Mouse (Mus musculus) gastrocnemius, postnatal 14 days (tissue): Measurements from ENCODE around the gene Myod1. TPM values are rescaled to one million over a fixed set of nuclear protein-coding genes. Genes with fewer than 3 reads are reported as not detected.
A peak's percentile ranks its signal among the peaks of the same experiment; 100 is the strongest.

Experiments used
- DNase-seq: peaks from one replicate; pipeline ENCODE4 v3.0.0; 2021; ENCODE audit warnings: mixed read lengths
- intact Hi-C: fragments of 180-260 bp; cut with DNase I; formaldehyde crosslinking; loops from one replicate; pipeline ENCODE4 v1.15.1; 2025; ENCODE audit warnings: low total_unique reads
- long read RNA-seq, 2 experiments: library from polyadenylated mRNA; stranded (forward); transcript quantifications; one replicate each; pipeline ENCODE4 v2.0.0; 2021
- total RNA-seq, 2 experiments: library from RNA; stranded (reverse); gene quantifications; 2 replicates each; pipeline ENCODE4 v1.2.3; 2021

The Myod1 gene
- 10 to 100 TPM; 24.3 to 30.6 TPM for total RNA-seq
- long read RNA-seq, experiment 1, transcript Myod1-201 (3 exons, 1,861 nt), result major isoform, 27 of 30 reads
- long read RNA-seq, experiment 1, partial matches to known transcripts, result 0 of 30 reads
- long read RNA-seq, experiment 1, other reads (novel, unspliced or antisense), result 3 of 30 reads
- long read RNA-seq, experiment 2, transcript Myod1-201 (3 exons, 1,861 nt), result major isoform, 46 of 48 reads
- long read RNA-seq, experiment 2, partial matches to known transcripts, result 2 of 48 reads
- long read RNA-seq, experiment 2, other reads (novel, unspliced or antisense), result 0 of 48 reads

DNA sequence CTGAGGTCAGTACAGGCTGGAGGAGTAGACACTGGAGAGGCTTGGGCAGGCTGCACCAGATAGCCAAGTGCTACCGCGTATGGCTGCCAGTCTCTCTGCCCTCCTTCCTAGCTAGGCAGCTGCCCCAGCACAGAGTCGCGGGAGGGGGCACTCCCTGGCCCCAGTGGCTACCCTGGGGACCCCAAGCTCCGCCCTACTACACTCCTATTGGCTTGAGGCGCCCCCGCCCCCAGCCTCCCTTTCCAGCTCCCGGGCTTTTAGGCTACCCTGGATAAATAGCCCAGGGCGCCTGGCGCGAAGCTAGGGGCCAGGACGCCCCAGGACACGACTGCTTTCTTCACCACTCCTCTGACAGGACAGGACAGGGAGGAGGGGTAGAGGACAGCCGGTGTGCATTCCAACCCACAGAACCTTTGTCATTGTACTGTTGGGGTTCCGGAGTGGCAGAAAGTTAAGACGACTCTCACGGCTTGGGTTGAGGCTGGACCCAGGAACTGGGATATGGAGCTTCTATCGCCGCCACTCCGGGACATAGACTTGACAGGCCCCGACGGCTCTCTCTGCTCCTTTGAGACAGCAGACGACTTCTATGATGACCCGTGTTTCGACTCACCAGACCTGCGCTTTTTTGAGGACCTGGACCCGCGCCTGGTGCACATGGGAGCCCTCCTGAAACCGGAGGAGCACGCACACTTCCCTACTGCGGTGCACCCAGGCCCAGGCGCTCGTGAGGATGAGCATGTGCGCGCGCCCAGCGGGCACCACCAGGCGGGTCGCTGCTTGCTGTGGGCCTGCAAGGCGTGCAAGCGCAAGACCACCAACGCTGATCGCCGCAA is at the start of gene Myod1:
TSS of gene Myod1 (plus strand) at position 303 of the 836 bp plus-strand sequence.
- DNase-seq, result peak; percentile 88
- intact Hi-C loops, result no loop called here

DNA sequence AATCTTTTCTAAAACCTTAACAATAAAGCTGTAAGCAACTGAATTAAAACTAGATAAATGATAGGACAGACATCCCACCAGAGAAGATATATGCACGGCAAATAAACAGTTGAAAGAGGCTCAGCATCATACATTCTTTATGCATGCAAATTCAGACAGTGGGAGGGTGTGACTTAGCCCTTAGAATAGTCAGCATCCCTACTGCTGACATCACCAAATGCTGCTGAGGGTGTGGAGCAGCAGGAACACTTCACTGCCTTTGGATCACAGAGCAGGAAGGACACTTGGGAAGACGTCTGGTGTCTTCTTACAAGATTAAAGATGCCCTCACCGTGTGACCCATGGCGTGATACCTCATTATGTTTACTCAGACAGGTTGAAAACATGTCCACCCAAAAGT is 48.4 kb upstream of the Myod1 start:
- DNase-seq, result no peak
- intact Hi-C loops, result no loop called here

DNA sequence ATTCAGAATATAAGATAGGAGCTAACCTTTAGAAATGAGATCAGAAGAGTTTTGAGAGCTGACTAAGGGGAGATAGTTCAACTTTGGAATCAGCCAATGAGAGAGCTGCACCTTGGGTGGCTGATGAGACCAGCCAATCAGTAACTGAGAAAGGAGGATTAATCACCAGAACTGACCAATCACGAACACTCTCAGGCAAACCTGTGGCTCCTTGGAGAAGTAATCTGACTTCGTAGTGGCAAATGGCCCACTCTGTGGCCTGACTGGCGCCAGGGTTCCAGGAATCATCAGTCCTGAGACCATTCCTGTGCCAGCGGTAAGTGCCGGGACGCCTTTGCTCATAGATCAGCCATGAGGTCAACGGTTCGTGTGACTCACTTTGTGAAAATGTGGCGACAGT is 38.9 kb upstream of the Myod1 start:
- intact Hi-C loops, result no loop called here
- peak; percentile 45 for DNase-seq

DNA sequence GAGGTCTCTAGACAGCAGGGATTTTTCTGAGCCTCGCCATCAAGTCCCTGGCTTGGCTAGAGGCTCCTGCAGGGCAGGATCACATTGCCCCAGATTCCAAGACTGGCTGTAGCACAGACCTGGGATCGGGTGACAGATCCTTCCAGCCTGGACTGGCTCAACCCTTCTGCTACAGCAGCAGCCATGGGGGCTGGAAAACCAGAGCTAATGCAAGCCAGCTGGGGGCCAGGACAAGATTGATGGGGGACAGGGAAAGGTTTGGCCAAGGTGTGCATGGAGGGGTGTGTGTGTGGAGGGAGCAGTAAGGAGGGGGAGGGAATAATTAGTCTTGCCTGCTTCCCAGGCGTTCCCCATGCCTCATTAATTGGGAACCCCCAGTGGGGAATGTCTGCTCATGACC is 36.5 kb upstream of the Myod1 start:
- intact Hi-C loops, result no loop called here
- DNase-seq, result peak; percentile 53

- DNase-seq, result no peak
- intact Hi-C loops, result no loop called here
Measured at GRCm38 (mm10) chr7:46340295-46340694, 36.0 kb upstream of the Myod1 start.

DNA sequence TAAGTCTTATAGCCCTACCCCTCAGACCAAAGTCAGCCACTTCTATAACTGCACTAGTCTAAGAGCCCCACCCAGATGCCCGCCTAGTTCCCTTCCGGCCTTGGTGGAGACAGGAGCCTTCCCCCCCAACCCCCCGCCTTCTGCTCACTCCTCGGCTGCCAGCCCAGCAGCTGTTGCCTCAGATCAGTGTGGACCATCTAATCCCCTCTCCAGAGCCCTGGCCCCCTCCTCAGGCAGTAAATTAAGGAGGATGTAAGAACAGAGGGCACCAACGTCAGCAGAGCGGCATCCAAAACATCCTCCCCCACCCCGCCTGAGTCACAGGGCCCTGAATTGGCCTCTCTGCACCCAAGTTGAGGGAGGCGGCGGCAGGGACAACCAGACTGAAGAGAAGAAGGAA is 34.8 kb upstream of the Myod1 start:
- peak; percentile 76 for DNase-seq
- intact Hi-C loops, result no loop called here

DNA sequence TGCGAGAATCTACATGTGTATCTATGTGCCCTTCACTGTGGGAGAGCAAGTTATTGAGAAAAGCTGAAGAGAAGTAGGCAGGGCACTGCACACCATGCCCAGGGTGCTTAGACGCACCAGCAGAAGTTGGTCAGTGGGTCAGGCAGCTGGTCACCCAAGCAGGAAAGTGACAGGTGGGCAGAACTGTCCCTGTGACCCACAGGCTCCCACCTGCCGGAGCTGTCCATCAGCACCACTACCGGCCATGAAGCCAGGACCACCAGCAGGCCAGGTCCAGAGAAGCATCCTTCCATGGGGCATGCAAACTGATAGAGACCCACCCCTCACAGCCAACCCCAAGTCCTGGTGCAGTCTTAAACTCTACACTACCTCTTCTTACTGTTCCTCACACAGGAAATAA is 28.6 kb upstream of the Myod1 start:
- intact Hi-C loops, result no loop called here
- DNase-seq, result peak; percentile 46

DNA sequence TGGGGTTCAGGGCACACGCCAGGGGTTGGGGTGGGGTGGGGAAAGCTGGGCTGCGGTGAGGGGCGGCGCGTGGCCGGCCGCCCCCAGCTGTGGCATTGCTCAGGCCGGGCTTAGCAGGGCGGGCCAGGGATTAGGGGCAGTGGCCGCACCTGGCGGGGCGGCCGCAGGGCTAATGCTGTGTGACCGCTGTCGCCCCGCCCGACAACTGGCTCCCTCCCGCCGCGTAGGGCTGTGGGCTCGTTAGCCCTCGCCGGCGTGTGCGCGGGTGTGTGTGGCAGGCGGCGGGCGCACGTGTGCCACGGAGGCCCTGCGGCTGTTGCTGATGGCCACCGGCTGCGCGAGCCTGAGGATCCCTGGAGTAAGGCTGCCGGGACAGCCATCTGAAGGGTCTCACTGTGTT is 27.5 kb upstream of the Myod1 start:
- intact Hi-C loops, result no loop called here
- DNase-seq, result peak; percentile 42

GRCm38 (mm10) chr7:46350119-46350702 is 26.1 kb upstream of the Myod1 start:
- DNase-seq, result peak; percentile 82
- intact Hi-C loops, result no loop called here

- DNase-seq, result no peak
- intact Hi-C loops, result no loop called here
Measured at GRCm38 (mm10) chr7:46352748-46353147, 23.5 kb upstream of the Myod1 start.

DNA sequence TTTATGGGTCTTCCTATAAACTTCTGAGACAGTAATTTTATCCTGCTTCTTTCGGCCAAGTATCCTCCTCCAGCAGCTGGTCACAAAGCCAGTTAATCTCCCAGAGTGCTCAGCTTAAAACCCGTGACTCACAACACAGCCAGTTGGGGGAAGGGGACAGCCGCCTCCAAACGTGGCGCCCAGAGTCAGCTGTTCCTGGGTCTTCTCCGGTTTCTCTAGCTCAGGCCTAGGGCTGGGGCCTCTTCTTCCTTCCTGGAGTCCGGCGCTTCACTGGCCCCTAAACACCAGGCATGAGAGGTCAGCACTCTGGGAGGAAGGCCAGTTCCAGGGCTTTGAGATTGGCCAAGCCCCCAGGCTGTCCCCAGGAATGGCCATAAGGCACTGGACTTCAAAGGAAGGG is 23.1 kb upstream of the Myod1 start:
- intact Hi-C loops, result no loop called here

DNA sequence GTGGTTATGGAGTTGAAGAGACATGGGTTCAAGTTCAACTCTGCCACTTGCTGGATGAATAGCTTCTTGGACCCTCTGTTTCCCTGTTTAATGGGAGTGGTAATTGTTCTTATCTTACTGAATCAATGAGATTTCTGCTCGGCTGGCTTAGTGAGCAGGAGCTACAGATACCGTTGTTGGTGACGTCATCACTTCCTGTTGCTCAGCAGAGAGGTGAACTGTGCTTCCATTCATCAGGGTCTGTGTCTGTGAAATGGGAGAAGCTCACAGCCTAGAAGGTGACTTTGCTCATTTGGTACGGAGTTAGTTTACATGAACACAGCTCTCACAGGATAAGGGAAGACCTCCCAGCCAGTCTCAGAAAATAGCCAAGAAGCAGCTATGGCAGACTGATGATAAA is 22.4 kb upstream of the Myod1 start:
- no peak for DNase-seq
- intact Hi-C loops, result no loop called here

More for the DNA sequence above, 23.1 kb upstream of the Myod1 start:
- DNase-seq, result peak; percentile 72

- intact Hi-C loops, result no loop called here
Measured at GRCm38 (mm10) chr7:46361776-46362175, 14.5 kb upstream of the Myod1 start.

DNA sequence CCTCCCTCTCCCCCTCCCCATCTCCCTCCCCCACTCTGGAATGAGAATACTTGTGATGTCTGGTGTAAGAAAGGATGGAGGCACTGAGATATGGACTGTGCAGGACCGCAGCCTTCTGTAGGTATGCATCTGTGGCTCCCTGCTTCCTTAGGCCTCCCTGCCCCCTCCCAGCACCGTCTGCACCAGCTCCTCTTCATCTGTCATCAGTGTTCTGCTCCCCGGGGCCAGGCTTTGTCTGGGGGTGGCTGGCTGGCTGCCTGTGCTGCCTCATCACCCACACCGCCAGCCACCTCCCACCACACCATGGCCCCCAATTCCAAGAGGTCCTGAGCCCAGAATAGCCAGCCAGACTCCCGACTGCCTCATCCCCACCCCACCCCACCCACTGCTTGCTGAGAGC is 12.1 kb upstream of the Myod1 start:
- intact Hi-C loops, result no loop called here
- DNase-seq, result no peak

More at GRCm38 (mm10) chr7:46361776-46362175, 14.5 kb upstream of the Myod1 start:
- no peak for DNase-seq

GRCm38 (mm10) chr7:46365810-46366209 is 10.5 kb upstream of the Myod1 start:
- DNase-seq, result no peak
- intact Hi-C loops, result no loop called here

DNA sequence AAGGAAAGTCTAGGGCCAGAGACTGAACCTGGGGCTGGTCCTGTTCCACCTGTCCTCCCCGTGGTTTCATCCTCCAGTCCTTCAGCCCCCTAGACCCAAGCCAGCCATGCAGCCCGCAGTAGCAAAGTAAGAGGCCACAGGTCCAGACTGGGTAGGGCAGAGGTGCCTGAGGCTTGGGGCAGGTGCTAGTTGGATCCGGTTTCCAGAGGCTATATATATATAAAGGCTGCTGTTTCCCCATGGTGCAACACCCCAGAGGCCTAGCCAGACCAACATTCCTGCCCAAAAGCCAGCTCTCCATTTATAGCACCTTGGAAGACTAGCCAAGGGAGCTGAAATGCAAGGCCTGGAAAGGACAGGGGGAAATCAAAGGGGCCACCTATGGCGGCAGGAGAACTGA is 5.2 kb upstream of the Myod1 start:
- intact Hi-C loops, result no loop called here
- peak; percentile 49 for DNase-seq

DNA sequence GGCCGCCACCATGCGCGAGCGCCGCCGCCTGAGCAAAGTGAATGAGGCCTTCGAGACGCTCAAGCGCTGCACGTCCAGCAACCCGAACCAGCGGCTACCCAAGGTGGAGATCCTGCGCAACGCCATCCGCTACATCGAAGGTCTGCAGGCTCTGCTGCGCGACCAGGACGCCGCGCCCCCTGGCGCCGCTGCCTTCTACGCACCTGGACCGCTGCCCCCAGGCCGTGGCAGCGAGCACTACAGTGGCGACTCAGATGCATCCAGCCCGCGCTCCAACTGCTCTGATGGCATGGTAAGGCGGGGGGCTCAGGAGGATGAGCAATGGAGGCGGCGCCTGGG is 703 bp downstream of the Myod1 start:
- peak; percentile 70 for DNase-seq

DNA sequence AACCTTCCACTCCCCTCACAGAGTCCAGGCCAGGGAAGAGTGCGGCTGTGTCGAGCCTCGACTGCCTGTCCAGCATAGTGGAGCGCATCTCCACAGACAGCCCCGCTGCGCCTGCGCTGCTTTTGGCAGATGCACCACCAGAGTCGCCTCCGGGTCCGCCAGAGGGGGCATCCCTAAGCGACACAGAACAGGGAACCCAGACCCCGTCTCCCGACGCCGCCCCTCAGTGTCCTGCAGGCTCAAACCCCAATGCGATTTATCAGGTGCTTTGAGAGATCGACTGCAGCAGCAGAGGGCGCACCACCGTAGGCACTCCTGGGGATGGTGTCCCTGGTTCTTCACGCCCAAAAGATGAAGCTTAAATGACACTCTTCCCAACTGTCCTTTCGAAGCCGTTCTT is 1.8 kb downstream of the Myod1 start:
- intact Hi-C loops, result loop anchor here (2.0 kb wide), 1 partner anchor 97 kb away; no protein-coding TSS in a partner anchor
- peak; percentile 34 for DNase-seq

More for the DNA sequence above, 703 bp downstream of the Myod1 start:
- intact Hi-C loops, result no loop called here

DNA sequence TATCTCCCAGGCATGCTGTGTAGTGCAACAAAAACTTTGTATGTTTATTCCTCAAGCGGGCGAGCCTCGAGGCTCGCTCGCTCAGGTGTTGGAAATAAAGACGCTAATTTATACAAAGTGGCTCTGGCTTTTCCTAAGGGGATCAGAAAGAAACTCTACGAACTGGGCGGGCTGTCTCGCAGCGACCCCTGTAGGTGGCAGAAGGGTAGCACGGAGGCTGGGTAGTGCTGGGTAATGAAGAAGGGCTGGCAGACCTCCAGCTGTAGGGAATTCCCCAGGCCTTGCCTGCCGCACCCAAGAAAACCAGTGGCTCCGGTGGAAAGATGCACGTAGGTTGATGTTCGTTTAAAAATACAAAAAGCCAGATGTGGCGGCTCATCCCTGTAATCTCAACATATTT is 2.7 kb downstream of the Myod1 start:
- peak; percentile 84 for DNase-seq
- intact Hi-C loops, result loop anchor here (2.0 kb wide), 1 partner anchor 98 kb away; no protein-coding TSS in a partner anchor

- no peak for DNase-seq
- intact Hi-C loops, result no loop called here
Measured at GRCm38 (mm10) chr7:46380625-46381024, 4.4 kb downstream of the Myod1 start.

- intact Hi-C loops, result no loop called here
- no peak for DNase-seq
Measured at GRCm38 (mm10) chr7:46387430-46387829, 11.2 kb downstream of the Myod1 start.
